Mouse (Mus musculus) frontal cortex, postnatal 14 days (tissue): Measurements from ENCODE around the gene Kpna7.
"Not testable (repeated sequence)": the region's sequence is repeated elsewhere in the genome, so short reads cannot be mapped to it uniquely, and the experiment has no call there.

Experiments used
- DNase-seq, 2 experiments: peaks; one replicate each; pipeline ENCODE4 v3.0.0; 2022; ENCODE audit warnings: low spot score in 2 of 2

Gene Kpna7

DNA sequence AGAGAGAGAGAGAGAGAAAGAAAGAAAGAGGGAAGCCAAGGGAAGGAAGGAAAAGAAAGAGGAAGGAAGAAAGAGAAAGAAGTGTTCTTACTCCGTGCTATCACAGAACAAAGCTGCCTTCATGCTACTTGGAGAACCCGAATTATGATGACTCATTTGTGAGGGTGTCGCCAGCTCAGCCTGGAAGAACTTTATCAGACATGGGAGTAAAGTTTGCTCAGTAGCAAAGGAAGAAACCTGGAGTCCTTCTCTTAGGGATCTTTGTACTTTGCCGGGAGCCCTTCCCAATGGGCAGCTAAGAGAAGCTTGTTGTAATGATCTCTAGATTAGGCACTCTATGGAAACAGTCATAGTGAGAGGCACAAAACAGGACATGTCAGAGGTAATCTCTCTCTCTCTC lies 18.9 kb upstream of the Kpna7 start:
- no peak for DNase-seq

DNA sequence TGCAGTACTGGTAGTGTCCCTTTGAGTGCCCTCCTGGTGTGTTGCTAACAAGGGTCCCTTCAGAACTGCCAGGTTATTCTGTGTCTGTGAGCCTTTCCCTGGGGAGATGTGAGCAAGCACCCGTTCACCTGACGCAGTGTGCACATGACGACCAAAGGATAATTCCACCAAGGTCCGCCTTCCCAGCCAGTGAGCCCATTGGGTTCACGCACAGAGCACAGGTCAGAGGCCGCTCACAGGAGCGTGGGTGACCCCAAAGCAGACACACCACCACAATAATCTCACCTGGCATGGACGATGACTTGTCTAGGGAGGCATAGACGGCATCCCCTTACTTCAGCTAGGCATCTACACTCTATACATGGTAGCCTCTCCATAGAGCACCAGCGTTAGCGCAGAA lies 17.6 kb upstream of the Kpna7 start:
- DNase-seq = not testable (repeated sequence)

DNA sequence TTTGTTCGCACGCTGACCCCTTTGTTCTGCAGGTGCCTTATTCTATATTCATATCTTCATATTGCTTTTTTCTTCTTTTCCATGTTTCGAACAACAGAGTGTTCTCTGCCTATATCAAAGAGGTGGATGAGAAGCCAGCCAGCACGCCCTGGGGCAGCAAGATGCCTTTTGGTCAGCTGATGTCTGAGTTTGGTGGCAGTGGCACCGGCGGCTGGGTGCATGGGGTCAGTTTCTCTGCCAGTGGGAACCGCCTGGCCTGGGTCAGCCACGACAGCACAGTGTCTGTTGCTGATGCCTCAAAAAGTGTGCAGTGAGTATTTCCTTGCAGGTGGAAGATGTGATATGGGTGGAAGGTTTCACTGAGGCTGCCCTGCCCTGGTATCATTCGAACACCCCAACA lies 17.1 kb upstream of the Kpna7 start:
- no peak for DNase-seq

DNA sequence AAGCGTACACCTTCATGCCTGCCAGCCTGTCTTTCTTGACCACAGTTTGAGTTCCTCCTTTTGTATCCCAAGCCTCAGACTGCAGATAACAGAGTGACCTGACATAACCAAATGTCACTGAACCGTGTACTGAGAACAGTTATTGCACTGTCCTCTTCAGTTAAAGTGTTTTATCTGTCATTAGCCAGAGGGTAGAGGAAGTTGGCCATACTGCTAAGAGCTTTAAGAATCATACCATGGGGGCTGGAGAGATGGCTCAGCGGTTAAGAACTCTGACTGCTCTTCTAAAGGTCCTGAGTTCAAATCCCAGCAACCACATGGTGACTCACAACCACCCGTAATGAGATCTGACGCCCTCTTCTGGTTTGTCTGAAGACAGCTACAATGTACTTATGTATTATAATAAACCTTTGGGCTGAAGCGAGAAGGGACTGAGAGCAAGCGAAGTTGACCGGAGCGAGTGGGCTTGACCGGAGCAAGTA lies 14.6 kb upstream of the Kpna7 start:
- no peak for DNase-seq

DNA sequence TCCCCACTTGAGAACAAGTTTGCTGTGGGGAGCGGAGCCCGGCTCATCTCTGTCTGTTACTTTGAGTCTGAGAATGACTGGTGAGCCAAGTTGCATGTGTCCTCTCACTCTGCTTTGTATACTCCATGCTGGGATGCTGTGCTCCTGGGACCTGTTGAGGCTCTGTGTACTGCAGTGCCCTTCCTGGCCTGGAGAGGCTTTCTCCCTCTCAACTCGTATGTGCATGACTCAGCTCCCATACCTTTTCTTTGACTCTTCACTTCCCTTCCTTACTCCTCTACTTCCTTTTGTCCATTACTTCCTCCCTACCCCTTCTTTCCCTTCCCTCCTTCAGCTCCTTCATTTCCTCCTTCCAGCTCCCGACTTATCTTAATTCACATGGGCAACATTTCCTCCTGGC lies 12.4 kb upstream of the Kpna7 start:
- no peak for DNase-seq

GRCm38 (mm10) chr5:145089878-145090277 lies 6.0 kb upstream of the Kpna7 start:
- DNase-seq = no peak

- no peak for DNase-seq
These were observed 4.4 kb upstream of the Kpna7 start for GRCm38 (mm10) chr5:145088186-145088585.

- DNase-seq = no peak
These were observed 992 bp upstream of the Kpna7 start for GRCm38 (mm10) chr5:145084822-145085221.

GRCm38 (mm10) chr5:145083201-145083600 lies 629 bp downstream of the Kpna7 start:
- DNase-seq = not testable (repeated sequence)

DNA sequence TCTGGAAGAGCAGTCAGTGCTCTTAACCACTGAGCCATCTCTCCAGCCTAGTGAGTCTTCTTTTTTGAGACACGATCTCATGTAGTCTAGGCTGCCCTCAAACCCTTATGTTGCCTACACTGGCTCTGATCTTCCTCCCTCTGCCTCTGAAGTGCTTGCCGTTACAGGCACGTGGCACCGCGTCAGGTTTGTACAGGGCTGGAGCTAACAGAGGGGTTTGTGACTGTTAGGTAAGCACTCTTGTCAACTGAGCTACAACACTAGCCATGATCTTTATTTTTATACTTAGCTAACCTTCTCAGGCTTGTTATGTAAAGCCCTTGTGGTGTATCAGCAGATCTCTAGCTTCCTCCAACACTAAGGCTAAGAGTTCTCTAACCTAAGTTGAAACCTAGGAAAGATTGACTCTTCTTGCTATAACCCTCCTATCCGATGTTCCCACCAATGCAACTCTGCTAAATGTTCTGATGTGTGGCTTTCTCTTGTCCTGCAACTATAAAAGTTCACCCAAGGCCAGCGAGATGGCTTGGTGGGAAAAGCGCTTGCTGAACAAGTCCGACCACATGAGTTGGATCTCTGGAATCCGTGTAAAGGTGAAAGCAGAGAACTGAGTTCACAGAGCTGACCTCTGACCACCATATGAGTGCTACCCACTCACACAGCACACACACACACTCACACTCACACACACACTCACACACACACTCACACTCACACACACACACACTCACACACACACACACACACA lies 1.8 kb downstream of the Kpna7 start:
- DNase-seq = no peak

DNA sequence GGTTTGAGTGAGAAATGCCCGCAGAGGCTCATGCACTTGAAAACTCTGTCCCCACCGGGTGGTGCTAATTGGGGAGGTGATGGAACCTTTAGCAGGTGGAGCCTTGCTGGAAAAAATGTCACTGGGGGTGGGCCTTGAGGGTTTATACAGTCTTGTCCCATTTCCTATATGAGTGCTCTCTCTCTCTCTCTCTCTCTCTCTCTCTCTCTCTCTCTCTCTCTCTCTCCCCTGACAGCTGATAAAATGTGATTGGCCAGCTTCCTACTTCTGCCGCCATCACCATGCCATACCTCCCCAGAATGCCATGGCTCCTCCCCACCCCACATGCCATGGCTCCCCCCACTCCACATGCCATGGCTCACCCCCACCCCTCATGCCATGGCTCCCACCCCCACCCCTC lies 8.7 kb downstream of the Kpna7 start:
- DNase-seq = no peak

DNA sequence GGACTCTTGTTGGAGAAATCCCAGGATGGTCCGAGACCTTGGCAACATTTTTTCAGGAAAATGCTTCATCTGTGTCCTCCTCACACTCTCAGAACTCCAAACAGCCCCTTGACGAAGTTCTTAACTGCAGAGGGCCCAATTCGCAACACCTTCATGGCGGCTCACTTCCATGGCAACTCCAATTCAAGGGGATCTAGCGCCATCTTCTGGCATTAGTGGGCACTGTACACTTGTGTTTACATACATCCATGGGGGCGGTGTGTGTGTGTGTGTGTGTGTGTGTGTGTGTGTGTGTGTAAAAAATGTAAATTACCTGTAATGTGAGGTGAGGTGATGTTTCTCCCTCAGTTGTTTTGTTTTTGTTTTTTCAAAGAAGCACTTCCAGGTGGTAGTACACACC lies 12.5 kb downstream of the Kpna7 start:
- no peak for DNase-seq

DNA sequence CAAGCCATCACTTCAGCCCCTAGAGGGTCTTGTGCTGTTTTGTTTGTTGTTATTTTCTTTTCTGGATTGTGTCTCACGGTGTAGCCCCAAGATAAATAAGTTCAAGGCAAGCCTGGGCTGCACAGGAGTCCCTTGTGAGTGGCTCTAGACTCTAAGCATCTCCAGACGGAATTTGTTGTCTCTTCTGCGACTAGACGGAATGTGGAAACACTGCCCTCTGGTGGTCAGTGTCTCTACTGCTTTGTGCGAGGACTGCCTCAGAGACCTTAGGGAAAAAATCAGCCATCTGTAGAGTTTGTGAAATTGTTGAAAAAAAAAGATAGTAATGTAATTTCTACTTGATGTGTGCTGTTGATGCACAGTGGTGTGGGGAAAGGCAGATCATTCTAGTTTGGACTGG lies 14.1 kb downstream of the Kpna7 start:
- DNase-seq = peak; percentile 44 to 77

DNA sequence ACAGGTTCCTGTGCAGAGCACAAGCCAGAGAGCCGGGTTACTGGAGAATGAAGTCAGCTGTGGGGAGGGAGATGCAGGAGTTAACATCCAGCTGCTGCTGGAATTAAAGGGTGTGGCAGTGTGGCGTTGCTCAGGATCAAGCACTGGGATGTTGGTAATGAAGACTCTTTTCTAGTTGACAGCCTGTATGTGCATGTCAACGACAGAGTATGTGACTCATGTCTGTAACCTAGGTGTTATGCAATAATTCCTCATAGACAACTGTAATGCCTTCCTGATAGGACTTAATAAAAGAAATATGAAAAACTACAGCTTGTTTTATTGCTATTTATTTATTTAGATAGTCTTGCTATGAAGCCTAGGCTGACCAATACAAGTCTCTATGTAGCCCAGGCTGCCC lies 15.0 kb downstream of the Kpna7 start:
- DNase-seq = no peak

DNA sequence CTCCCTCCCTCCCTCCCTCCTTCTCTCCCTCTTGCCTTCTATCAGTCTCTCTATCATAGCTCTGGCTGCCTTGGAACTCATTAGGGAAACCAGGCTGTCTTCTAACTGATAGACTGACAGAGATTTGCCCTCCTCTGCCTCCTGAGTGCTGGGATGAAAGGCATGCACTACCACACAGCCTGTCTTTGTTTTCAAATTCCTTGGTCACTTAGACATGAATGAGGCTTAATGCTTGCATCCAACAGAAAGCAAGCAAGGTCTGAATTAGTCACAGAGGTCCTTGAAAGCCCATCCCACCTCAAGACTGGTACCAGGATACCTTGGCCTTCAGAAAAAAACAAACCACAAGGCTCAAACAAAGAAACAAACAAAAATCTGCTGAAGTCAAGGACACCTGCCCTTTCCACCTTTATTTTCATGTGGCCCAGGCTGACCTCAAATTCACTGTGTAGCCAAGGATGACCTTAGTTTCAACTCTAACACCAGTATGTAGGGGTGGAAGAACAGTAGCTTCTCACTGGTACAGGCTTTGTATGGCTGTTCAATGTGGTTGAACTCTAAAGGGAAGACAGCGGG lies 19.0 kb downstream of the Kpna7 start:
- DNase-seq = no peak

DNA sequence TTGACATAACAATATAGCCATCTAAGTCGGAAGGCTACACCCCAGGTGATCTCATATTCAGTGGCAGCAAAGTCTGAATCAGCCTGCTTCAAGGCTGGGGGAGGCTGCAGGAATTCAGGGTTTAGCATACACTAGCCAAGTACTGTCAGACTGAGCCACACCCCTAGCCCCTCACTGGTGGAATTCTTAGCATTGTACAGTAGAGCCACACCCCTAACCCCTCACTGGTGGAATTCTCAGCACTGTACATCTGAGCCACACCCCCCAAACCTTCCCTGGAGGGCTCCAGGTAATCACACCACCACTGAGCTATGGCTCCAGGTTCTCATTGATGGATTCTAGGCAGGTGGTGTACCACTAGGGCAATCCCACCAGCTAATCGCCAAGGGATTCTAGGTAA lies 24.3 kb downstream of the Kpna7 start:
- DNase-seq = no peak

DNA sequence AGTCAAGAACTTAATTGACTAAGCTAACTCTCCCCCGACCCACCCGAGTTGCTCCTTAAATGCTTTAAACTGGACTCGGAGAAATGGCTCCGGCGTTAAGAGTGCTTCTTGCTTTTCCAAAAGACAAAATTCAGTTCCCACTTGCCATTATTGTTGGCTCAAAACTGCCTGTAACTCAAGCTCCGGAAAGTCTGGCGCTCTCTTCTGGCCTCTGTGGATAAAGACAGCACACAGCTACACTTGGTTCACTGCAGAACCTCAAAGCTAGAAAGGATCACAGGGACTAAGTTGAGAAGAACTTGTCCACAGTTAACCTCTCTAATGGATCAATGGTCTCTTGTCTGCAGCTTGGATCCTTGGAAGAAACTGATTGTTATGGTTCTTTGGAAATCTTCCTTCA lies 25.1 kb downstream of the Kpna7 start:
- no peak for DNase-seq

GRCm38 (mm10) chr5:145057907-145058306 lies 25.9 kb downstream of the Kpna7 start:
- no peak for DNase-seq

GRCm38 (mm10) chr5:145054187-145054586 lies 29.6 kb downstream of the Kpna7 start:
- not testable (repeated sequence) for DNase-seq

DNA sequence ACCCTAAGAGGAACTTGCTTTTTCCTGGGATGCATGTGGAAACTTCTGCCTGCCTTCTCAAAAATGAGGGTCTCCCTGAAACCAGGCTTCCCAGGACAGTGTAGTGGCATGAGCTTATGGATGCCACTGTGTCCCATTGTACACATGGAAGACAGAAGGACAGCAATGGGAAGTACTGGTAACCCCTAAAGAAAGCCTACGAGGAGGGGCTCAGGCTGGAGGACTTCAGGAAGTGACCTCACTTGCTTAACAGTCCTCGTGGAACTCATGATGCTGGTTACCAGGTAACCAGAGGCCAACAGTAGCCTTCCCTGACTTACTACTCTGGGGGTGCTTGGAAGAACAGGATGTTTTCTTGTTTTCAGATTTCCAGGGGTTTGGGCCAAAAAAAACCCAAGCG lies 41.1 kb downstream of the Kpna7 start, which contains the start of gene 1700018F24Rik:
Gene 1700018F24Rik (plus strand): TSS at position 301 of the 400 bp plus-strand sequence.
- not testable (repeated sequence) for DNase-seq

DNA sequence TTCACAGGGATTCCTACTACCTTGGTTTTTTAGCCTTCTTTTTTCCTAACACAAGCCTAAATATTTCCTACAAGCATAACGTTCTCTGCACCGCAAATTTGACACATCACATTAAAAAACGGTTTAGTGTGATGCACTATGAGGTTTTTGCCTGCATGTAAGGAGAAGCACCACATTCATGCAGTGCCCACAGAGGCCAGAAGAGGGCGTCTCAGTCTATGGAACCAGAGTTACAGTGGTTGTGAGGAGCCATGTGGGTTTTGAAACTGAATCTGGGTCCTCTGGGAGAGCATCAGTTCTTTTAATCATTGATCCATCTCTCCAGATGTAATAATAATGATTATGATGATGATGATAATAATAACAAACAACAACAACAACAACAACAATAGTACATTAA lies 42.2 kb downstream of the Kpna7 start:
- DNase-seq = no peak

DNA sequence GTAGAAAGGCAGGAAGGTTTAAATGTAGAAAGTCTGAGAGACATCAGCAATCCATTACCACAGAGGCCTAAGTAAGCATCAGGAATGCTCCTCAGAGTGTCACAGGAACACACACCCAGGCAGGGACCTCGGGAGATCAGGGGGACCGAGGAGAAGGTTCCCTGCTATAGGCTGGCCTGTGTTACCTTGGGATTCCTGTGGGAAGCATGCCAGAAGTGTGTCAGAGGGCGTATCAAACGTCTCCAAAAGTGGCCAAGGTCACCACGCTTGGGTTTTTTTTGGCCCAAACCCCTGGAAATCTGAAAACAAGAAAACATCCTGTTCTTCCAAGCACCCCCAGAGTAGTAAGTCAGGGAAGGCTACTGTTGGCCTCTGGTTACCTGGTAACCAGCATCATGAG lies 51.4 kb downstream of the Kpna7 start, which contains the start of gene Gm4871:
Gene Gm4871 (minus strand): TSS at position 364 of the 400 bp plus-strand sequence.
- not testable (repeated sequence) for DNase-seq

- DNase-seq = not testable (repeated sequence)
These were observed 53.4 kb downstream of the Kpna7 start for GRCm38 (mm10) chr5:145030476-145030875.
